ENCODE assay signal across 9 mouse cellular contexts in the genomic region with DNA sequence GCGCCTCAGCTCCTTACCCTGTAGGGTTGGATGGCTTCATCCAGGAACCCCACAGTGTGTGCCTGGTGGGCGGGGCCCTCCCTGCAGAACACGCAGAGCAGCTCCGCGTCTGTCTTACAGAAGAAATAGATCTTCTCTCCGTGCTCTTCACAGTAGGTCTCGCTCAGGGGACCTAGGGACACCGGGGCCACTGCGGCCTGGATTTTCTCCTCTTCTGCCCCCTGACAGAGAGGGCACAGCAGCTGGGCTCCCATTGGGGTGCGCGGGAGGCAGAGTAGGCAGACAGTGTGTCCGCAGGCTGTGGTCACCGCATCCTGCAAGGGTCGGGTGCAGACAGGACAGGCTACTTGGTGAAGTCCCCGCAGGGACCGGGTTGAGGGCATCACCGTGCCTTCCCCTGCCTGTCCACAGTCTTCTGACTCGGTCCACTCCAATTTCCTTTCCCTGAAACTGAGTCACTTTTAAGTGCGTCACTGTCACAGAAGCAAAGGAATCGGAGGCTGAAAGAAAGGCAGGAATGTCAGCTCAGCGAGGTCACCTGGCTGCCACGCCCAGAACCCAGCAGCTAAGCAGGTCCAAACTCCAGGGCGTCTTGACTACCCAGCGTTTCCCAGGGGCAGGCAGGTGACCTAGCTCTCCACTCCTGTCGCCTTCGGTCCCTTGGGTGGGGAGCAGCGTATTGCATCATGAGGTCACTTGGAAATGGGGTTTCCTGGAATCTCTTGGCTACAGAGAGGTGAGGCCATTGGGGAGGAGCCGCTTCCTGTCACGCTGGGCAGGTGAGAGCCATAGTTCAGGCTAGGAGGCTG. TPM values are rescaled to one million over a fixed set of nuclear protein-coding genes. Genes with fewer than 3 reads are reported as not detected.
DNase-seq lines count a peak whose midpoint lies in the region; ATAC-seq lines count a peak whose summit lies in the region.
"Had no signal": no experiment of that assay in that cellular context is flagged by ENCODE, and none has a peak within 500 bp of the region (broad histone marks: within the 10 kb centered on the region; RNA-seq: fewer than 3 reads in every experiment).

A gene (minus strand): TSS at position 492 of the 809 bp plus-strand sequence.

- H3K27me3 ChIP-seq in hindbrain, embryonic 12.5 days = peaks cover 17% of the 10 kb centered on the region
- H3K27me3 ChIP-seq in liver, embryonic 12.5 days (replicated peaks) = peaks cover 58% of the 10 kb centered on the region
- H3K27me3 ChIP-seq in stomach, embryonic 14.5 days (ENCODE audit: control insufficient read depth, insufficient read depth, low read length) = peaks cover 6% of the 10 kb centered on the region

- H3K9me3 ChIP-seq in hindbrain, embryonic 12.5 days (replicated peaks) = no peaks in the 10 kb centered on the region
- no peaks in the 10 kb centered on the region for H3K9me3 ChIP-seq in liver, embryonic 12.5 days (replicated peaks)
- no peaks in the 10 kb centered on the region for H3K9me3 ChIP-seq in stomach, embryonic 14.5 days (ENCODE audit: control insufficient read depth, low read depth, low read length)

- 0 out of 2 replicates have a peak, but pooled peaks cover 7% of the 10 kb centered on the region for H3K4me1 ChIP-seq in hindbrain, embryonic 12.5 days
- peaks cover 47% of the 10 kb centered on the region for H3K4me1 ChIP-seq in liver, embryonic 12.5 days
- no peaks in the 10 kb centered on the region for H3K4me1 ChIP-seq in stomach, embryonic 14.5 days (ENCODE audit: control insufficient read depth, insufficient read depth, low read length)

- H3K4me3 ChIP-seq in hindbrain, embryonic 12.5 days = peak within 1 kb of the TSS; percentile 13; the same call in 1 of the 2 replicates
- peak within 1 kb of the TSS; percentile 51 for H3K4me3 ChIP-seq in liver, embryonic 12.5 days
- peak within 1 kb of the TSS; percentile 9 for H3K4me3 ChIP-seq in stomach, embryonic 14.5 days (ENCODE audit: low read depth, low read length)

- no peak within 1 kb of the TSS for H3K27ac ChIP-seq in hindbrain, embryonic 12.5 days
- H3K27ac ChIP-seq in liver, embryonic 12.5 days = peak within 1 kb of the TSS; percentile 50
- H3K27ac ChIP-seq in stomach, embryonic 14.5 days (ENCODE audit: low read length) = no peak within 1 kb of the TSS

- WGBS in hindbrain, embryonic 12.5 days = 16% methylated on average over 29 of the region's 29 CpGs
- 17% methylated on average over 29 of the region's 29 CpGs for WGBS in liver, embryonic 12.5 days (ENCODE audit: insufficient replicate concordance)
- WGBS in stomach, embryonic 14.5 days = 9% methylated on average over 29 of the region's 29 CpGs

- H3K9ac ChIP-seq in hindbrain, embryonic 12.5 days = 0 out of 2 replicates have a peak within 1 kb of the TSS, but pooled peaks have one; percentile 2
- H3K9ac ChIP-seq in liver, embryonic 12.5 days = peak within 1 kb of the TSS; percentile 71
- no peak within 1 kb of the TSS for H3K9ac ChIP-seq in stomach, embryonic 14.5 days (replicated peaks; ENCODE audit: low read depth, low read length)

- peak; percentile 42 for DNase-seq in testis, postnatal 10 days (ENCODE audit: low spot score)
- no peak for DNase-seq in testis, postnatal 14 days (ENCODE audit: low spot score)
- DNase-seq in adrenal gland, adult 2 months = no peak
- no peak for DNase-seq in urinary bladder, postnatal 10 days (ENCODE audit: low spot score)
- DNase-seq in cerebellum, adult 11 months = no peak

- H3K4me2 ChIP-seq in hindbrain, embryonic 12.5 days (replicated peaks) = peak within 1 kb of the TSS; percentile 44
- peak within 1 kb of the TSS; percentile 80 for H3K4me2 ChIP-seq in liver, embryonic 12.5 days
- peak within 1 kb of the TSS; percentile 27; the same call in 1 of the 2 replicates for H3K4me2 ChIP-seq in stomach, embryonic 14.5 days (replicated peaks; ENCODE audit: low read depth, low read length)

- no peaks in the 10 kb centered on the region for H3K36me3 ChIP-seq in hindbrain, embryonic 12.5 days
- peaks cover 10% of the 10 kb centered on the region for H3K36me3 ChIP-seq in liver, embryonic 12.5 days
- no peaks in the 10 kb centered on the region for H3K36me3 ChIP-seq in stomach, embryonic 14.5 days (ENCODE audit: control insufficient read depth, insufficient read depth, low read length)

- no peak for ATAC-seq in hindbrain, embryonic 12.5 days (ENCODE audit: low FRiP score)
- ATAC-seq in liver, embryonic 12.5 days = no peak
- peak; percentile 56; the same call in 1 of the 2 replicates for ATAC-seq in stomach, embryonic 14.5 days (ENCODE audit: insufficient number of reproducible peaks, insufficient read depth, low FRiP score, low read depth)

RNA-seq across cellular contexts. Expression of the gene that starts here (rescaled TPM):
- polyA plus RNA-seq in hindbrain, embryonic 12.5 days (2016; fragmentation: Nextera tagmentation; extraction: Ambion mirVana) = 0.37 and 0.42 TPM in 2 replicates
- 0.38 and 0.43 TPM in 2 replicates for polyA plus RNA-seq in liver, embryonic 12.5 days (2016; fragmentation: Nextera tagmentation; extraction: Ambion mirVana)
- 0.13 and 0.74 TPM in 2 replicates for polyA plus RNA-seq in stomach, embryonic 14.5 days (2014; fragmentation: Nextera tagmentation; extraction: Ambion mirVana)
- not detected for total RNA-seq in adrenal gland, adult 2 months (2021)
- not detected in 2 replicates for polyA plus RNA-seq in adrenal gland, adult 2 months (2012; rRNA removed)
- total RNA-seq: neutrophil, adult 5-6 weeks had no signal

Comparison
In these comparisons a context has a peak if more than half of its experiments do, and no peak if none do; other contexts are left out.
1. Peak in ATAC-seq, H3K4me3 ChIP-seq and H3K4me2 ChIP-seq in stomach, embryonic 14.5 days; RNA of the gene not detected or under 1 TPM.
2. H3K4me2 ChIP-seq: peak in every context shown above with its lines; median percentile 80 in liver, embryonic 12.5 days; 44 in hindbrain, embryonic 12.5 days; 27 in stomach, embryonic 14.5 days.